Mouse (Mus musculus) embryonic facial prominence, embryonic 11.5 days (tissue): ENCODE measurements at regions not wholly inside any gene's neighbourhood (a gene's known extent, or its start where the extent isn't known, plus 50 kb on each side); places are given as distances from the start of the nearest gene placed in this dataset.

ENCODE experiments used
- ATAC-seq: fragments of 200-750 bp; cut with Nextera tagmentation; replicated peaks from 2 replicates; pipeline ENCODE4 v1.8.0; 2017; ENCODE audit warnings: low read depth; ENCODE audit not compliant: insufficient number of reproducible peaks, low FRiP score, low TSS enrichment
- DNase-seq: peaks from one replicate; pipeline ENCODE4 v3.0.0-alpha.2; 2015; ENCODE audit warnings: low spot score
- H3K27ac ChIP-seq: fragments of 300-500 bp; sonication (generic); replicated peaks from 2 replicates; pipeline ENCODE4 v1.5.1; 2014; ENCODE audit warnings: mild to moderate bottlenecking, low read depth, low read length, control low read depth
- H3K27me3 ChIP-seq: fragments of 300-500 bp; sonication (generic); 2 replicates; pipeline ENCODE4 v1.6.1; 2014; ENCODE audit warnings: mild to moderate bottlenecking, low read length, moderate library complexity, mixed read lengths; ENCODE audit not compliant: control insufficient read depth, insufficient read depth
- H3K36me3 ChIP-seq: fragments of 300-500 bp; sonication (generic); replicated peaks from 2 replicates; pipeline ENCODE4 v1.6.1; 2014; ENCODE audit warnings: low read depth, mild to moderate bottlenecking, low read length, moderate library complexity, mixed read lengths; ENCODE audit not compliant: control insufficient read depth, insufficient read depth
- H3K4me1 ChIP-seq: fragments of 300-500 bp; sonication (generic); 2 replicates; pipeline ENCODE4 v1.6.1; 2014; ENCODE audit warnings: low read length, mixed read lengths; ENCODE audit not compliant: control insufficient read depth, insufficient read depth
- H3K4me2 ChIP-seq: fragments of 300-500 bp; sonication (generic); 2 replicates; pipeline ENCODE4 v1.6.1; 2014; ENCODE audit warnings: low read depth, mild to moderate bottlenecking, control low read depth, low read length, moderate library complexity
- H3K4me3 ChIP-seq: fragments of 300-500 bp; sonication (generic); 2 replicates; pipeline ENCODE4 v1.5.1; 2014; ENCODE audit warnings: low read depth, low read length, control low read depth
- H3K9ac ChIP-seq: fragments of 300-500 bp; sonication (generic); replicated peaks from 2 replicates; pipeline ENCODE4 v1.6.1; 2014; ENCODE audit warnings: mild to moderate bottlenecking, control low read depth, low read length
- H3K9me3 ChIP-seq: fragments of 300-500 bp; sonication (generic); replicated peaks from 2 replicates; pipeline ENCODE4 v1.6.1; 2016; ENCODE audit warnings: mild to moderate bottlenecking, low read length, inconsistent platforms, mixed read lengths; ENCODE audit not compliant: control insufficient read depth
- WGBS: fragments of 180-500 bp; shearing (Covaris S2); extraction: QIAGEN DNeasy Blood & Tissue Kit; methylation state at CpG from one replicate; pipeline ENCODE4 v1.1.7; 2014; 5-methylcytosine and 5-hydroxymethylcytosine counted together

- Histone ChIP-seq H3K4me2 (no peak overlapping the region), H3K27ac (no peak overlapping the region), H3K4me1 (no peaks in the 10 kb centered on the region), H3K9me3 (no peaks in the 10 kb centered on the region), H3K4me3 (no peak overlapping the region), H3K36me3 (no peaks in the 10 kb centered on the region), H3K9ac (no peak overlapping the region), H3K27me3 (no peaks in the 10 kb centered on the region)
- WGBS, result 83% methylated on average over 4 of the region's 4 CpGs
- no peak for ATAC-seq
- DNase-seq, result no peak
Measured at GRCm38 (mm10) chr17:82731561-82731960, 483.5 kb upstream of the Pkdcc start.

GRCm38 (mm10) chr17:82742445-82742844 lies 472.6 kb upstream of the Pkdcc start:
- Histone ChIP-seq H3K4me1 (no peaks in the 10 kb centered on the region), H3K36me3 (no peaks in the 10 kb centered on the region), H3K9me3 (no peaks in the 10 kb centered on the region), H3K4me2 (no peak overlapping the region), H3K27me3 (no peaks in the 10 kb centered on the region), H3K27ac (no peak overlapping the region), H3K9ac (no peak overlapping the region), H3K4me3 (no peak overlapping the region)
- DNase-seq (no peak), ATAC-seq (no peak)
- WGBS, result 87% methylated on average over 1 of the region's 1 CpGs

GRCm38 (mm10) chr17:82757400-82757799 lies 457.7 kb upstream of the Pkdcc start:
- WGBS, result 84% methylated on average over 3 of the region's 3 CpGs
- Histone ChIP-seq H3K9ac (no peak overlapping the region), H3K27me3 (no peaks in the 10 kb centered on the region)

DNA sequence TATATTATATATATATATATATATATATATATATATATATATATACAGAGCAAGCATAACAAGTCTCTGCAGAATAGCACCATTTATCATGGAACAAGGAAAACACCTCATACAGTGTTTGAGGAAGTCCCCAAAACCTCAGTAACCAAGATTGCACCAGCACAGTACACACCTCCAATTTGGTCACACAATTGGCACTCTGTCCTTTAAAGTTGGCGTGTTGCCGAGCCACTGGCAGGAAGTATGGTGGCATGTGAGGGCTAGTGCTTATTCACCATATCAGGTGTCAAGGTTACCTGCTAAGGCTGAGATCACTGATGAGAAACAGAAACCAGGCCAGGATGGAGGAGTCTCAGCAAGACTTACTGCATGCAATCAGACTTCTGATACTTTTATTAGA lies 436.0 kb upstream of the Pkdcc start:
- WGBS, result 71% methylated on average over 2 of the region's 2 CpGs
- no peak for DNase-seq
- Histone ChIP-seq H3K9me3 (no peaks in the 10 kb centered on the region), H3K4me2 (no peak overlapping the region), H3K4me3 (no peak overlapping the region), H3K9ac (no peak overlapping the region), H3K27me3 (no peaks in the 10 kb centered on the region), H3K27ac (no peak overlapping the region), H3K4me1 (no peaks in the 10 kb centered on the region), H3K36me3 (no peaks in the 10 kb centered on the region)
- ATAC-seq, result no peak

More at GRCm38 (mm10) chr17:82757400-82757799, 457.7 kb upstream of the Pkdcc start:
- Histone ChIP-seq H3K27ac (no peak overlapping the region), H3K36me3 (no peaks in the 10 kb centered on the region), H3K9me3 (no peaks in the 10 kb centered on the region), H3K4me3 (no peak overlapping the region), H3K4me1 (no peaks in the 10 kb centered on the region), H3K4me2 (no peak overlapping the region)
- DNase-seq (no peak), ATAC-seq (no peak)

DNA sequence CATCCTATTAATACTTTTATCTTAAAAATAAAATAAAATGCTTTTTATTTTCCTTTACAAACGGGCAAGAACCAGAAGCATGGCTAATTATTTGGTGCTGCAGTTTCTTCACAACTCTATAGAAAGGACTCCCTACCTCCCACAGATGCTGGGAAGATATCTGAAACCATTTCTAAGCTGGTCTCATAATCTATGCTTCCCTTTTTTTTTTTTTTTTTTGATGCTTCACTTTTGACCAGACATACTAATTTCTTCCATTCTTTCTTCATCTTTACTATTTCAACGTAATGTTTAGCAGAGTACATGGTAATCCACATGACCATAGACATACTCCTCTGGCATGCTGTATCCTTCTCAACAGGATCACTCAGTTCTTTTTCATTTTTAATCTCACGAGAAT lies 393.0 kb upstream of the Pkdcc start:
- Histone ChIP-seq H3K27me3 (no peaks in the 10 kb centered on the region), H3K4me1 (no peaks in the 10 kb centered on the region), H3K4me2 (no peak overlapping the region), H3K4me3 (no peak overlapping the region), H3K9ac (no peak overlapping the region), H3K36me3 (no peaks in the 10 kb centered on the region), H3K9me3 (no peaks in the 10 kb centered on the region), H3K27ac (no peak overlapping the region)
- WGBS, result 79% methylated on average over 3 of the region's 3 CpGs
- DNase-seq (no peak), ATAC-seq (no peak)

DNA sequence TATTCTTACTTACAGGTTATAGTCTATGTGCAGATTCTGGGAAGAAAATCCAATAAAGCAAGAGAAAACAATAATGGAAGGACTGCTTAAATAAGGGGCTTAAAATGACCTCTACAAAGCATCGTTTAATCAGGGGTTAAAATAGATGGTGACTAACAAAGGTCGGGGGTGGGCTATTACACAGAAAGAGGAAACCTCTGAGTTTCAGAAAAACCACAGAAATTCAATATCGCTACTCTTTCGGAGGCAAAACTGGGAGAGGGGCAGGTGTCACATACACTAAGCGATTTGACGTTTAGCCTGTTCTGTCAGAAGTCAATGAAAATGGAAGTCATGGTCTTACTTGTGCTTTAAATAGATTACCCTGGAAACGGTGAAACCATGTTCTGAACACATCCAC lies 391.0 kb upstream of the Pkdcc start:
- no peak overlapping the region for H3K27ac ChIP-seq
- ATAC-seq (no peak), DNase-seq (no peak)
- no peak overlapping the region for H3K4me2 ChIP-seq
- no peak overlapping the region for H3K4me3 ChIP-seq
- WGBS, result 71% methylated on average over 7 of the region's 7 CpGs
- H3K27me3 ChIP-seq, result no peaks in the 10 kb centered on the region
- no peaks in the 10 kb centered on the region for H3K9me3 ChIP-seq
- H3K9ac ChIP-seq, result no peak overlapping the region
- no peaks in the 10 kb centered on the region for H3K36me3 ChIP-seq
- H3K4me1 ChIP-seq, result no peaks in the 10 kb centered on the region

GRCm38 (mm10) chr17:82824619-82825018 lies 390.5 kb upstream of the Pkdcc start:
- Histone ChIP-seq H3K4me2 (no peak overlapping the region), H3K27me3 (no peaks in the 10 kb centered on the region), H3K4me3 (no peak overlapping the region), H3K4me1 (no peaks in the 10 kb centered on the region), H3K9ac (no peak overlapping the region), H3K9me3 (no peaks in the 10 kb centered on the region), H3K36me3 (no peaks in the 10 kb centered on the region), H3K27ac (no peak overlapping the region)
- DNase-seq (no peak), ATAC-seq (no peak)
- 91% methylated on average over 6 of the region's 6 CpGs for WGBS

DNA sequence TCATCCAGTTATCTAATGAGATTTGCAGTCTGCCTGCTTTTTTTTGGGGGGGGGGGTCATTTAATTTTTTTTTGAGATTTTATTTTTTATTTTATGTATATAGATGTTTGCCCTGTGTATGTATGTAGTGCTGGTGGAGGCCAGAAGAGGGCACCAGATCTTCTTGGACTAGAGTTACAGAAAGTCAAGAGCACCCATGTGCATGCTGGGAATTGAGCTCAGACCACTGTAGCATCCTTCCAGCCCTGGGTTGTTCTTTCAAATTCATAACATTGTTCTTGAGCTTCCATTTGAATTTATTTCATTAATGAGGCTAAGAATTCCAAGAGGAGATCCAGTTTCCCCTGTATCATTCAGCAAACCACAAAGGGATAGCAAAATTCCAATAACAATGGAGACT lies 387.9 kb upstream of the Pkdcc start:
- no peaks in the 10 kb centered on the region for H3K36me3 ChIP-seq
- DNase-seq (no peak), ATAC-seq (no peak)
- H3K4me3 ChIP-seq, result no peak overlapping the region
- H3K9me3 ChIP-seq, result no peaks in the 10 kb centered on the region
- no peaks in the 10 kb centered on the region for H3K27me3 ChIP-seq
- no peak overlapping the region for H3K27ac ChIP-seq
- H3K9ac ChIP-seq, result no peak overlapping the region
- H3K4me1 ChIP-seq, result no peaks in the 10 kb centered on the region
- no peak overlapping the region for H3K4me2 ChIP-seq

DNA sequence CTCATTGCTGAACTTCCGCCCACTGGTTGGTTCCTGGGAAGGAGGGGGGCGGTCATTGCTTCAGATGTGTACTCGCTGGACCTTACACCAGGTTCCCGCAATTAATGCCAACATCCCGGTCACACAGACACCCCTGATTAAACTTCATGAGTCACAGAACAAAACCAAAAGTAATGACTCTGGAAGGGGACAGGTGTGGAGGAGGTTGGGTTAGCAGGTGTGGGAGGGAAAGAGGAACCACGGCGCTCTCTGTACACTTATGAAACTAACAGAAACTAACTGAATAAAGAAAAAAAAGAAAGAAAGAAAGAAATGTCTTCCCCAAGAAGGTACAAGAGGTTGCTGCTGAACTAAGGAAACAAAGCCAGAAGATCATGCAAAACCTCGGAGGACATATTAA lies 387.3 kb upstream of the Pkdcc start:
- H3K36me3 ChIP-seq, result no peaks in the 10 kb centered on the region
- DNase-seq (no peak), ATAC-seq (no peak)
- H3K9me3 ChIP-seq, result no peaks in the 10 kb centered on the region
- H3K4me3 ChIP-seq, result no peak overlapping the region
- WGBS, result 94% methylated on average over 8 of the region's 8 CpGs
- no peak overlapping the region for H3K9ac ChIP-seq
- no peak overlapping the region for H3K4me2 ChIP-seq
- H3K27ac ChIP-seq, result no peak overlapping the region
- no peaks in the 10 kb centered on the region for H3K4me1 ChIP-seq
- no peaks in the 10 kb centered on the region for H3K27me3 ChIP-seq
